Mouse (Mus musculus) spleen, postnatal 36 days (tissue): ENCODE measurements around the gene Slc26a8.
"Not testable (repeated sequence)": the region's sequence is repeated elsewhere in the genome, so short reads cannot be mapped to it uniquely, and the experiment has no call there.

Experiments used
- DNase-seq, 2 experiments: peaks; one replicate each; pipeline ENCODE4 v3.0.0; 2022; ENCODE audit warnings: low spot score in 2 of 2, mixed read lengths in 1 of 2

The Slc26a8 gene

DNA sequence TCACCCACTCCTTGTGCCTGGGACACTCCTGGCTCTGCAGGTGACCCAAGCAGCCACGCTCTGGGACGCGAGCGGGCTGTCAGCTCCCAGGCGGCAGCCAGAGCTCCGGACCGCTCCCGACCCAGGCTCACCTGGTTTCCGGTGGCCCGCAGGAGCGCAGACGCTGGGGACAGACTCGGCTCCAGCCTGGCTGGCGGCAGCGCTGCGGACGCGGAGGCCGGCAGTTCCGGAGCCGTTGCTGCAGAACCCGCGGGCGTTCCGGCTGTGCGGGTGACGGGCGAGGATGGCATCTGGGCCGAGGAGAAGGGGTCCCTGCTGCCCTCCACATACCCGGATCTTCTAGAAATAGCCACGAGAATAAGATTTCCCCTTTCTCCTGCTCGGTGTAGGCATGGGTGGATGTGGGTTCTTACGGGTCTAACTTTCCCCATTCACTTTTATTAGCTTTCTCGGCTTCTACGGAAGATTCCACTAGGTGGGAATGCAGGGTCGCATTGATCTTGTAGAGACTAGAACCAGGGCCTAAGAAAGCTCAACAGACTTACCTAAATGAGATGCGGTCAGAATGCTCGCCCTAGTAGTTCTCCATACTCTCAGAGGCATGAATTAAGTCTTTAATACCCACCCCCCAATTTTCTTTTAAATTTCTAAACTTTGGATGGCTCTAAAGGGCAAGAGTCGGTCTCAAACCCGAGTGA, at the start of gene Slc26a8:
Gene Slc26a8 (minus strand): TSS at position 648 of the 698 bp plus-strand sequence.
- no peak for DNase-seq

- no peak for DNase-seq
Measured at GRCm38 (mm10) chr17:28739244-28739643, 49.2 kb upstream of the Slc26a8 start.

DNA sequence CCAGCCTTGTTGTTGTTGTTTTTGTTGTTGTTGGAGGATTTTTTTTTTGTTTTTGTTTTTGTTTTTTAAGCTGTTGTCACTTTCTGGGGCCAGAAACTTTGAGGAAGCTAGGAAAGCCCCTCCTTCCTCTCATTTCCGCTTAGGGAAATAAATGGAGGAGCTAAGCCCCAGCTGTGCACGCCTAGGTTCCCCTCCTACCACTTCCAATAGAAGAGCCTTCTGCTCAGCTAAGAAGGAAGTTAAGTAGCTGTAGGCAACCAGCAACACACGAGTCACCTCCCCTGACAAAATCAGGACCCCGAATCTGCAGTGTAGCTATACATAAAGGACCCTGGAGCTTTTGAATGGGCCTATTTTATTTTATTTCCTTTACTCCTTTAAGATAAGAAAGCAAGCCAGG, 47.9 kb upstream of the Slc26a8 start:
- peak in 1 of 2 experiments; percentile 31 for DNase-seq

- DNase-seq = peak in 1 of 2 experiments; percentile 6
Measured at GRCm38 (mm10) chr17:28736486-28736885, 46.5 kb upstream of the Slc26a8 start.

DNA sequence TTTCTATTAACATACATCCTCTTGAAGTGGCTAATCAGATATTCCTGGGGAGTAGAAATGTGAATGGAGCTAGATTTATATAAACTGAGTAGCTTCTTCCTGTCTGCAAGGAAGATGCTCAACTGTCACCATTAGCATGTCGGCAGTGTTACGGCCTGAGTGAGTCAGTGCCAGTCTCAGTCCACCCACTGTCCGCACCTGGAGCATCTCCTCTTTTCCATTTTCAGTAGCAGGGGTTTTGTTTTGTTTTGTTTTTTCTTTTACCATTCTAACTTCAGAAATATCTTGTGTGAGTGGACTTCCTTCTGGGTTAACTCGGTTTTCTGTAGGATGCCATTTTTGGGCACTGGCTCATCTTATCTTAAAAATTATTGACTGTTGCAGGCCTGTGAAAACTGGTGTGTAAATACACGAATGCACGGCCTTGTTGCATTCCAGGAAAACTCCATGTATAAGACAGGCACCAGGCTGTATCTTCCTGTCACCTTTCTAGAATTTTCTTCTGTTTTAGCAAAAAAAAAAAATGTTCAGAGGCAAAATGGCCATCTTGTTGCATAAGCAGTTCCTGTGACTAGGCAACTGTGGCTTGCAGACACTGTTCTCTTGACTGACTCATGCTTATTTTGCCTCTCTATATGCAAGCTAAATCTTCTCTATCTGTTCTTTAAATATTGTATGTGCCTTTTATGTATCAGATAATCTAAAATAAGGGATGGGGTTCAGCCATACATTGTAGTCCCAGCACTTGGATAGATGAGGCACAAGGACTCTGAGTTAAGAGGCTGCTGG, 45.5 kb upstream of the Slc26a8 start:
- DNase-seq = no peak

- not testable (repeated sequence) for DNase-seq
Measured at GRCm38 (mm10) chr17:28727511-28727910, 37.5 kb upstream of the Slc26a8 start.

DNA sequence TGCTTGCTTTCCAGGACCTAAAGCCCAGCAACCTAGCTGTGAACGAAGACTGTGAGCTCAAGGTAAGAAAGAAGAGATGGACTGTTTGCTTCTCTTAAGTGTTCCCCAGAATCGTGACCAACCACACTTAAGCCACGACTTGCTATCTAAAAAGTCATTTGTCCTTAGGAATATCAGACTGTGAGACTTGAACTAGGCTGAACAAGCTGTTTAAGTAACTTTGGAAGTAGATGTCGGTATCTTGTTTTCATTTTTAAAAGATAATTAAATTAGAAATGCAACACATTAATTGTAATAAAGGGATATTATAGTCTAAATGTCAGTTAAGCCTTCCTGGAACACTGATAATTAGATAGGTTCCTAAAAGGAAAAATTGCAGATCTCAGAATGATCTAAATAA, 35.8 kb upstream of the Slc26a8 start, which contains the start of gene AC170998.1:
Gene AC170998.1 (plus strand): TSS at position 301 of the 400 bp plus-strand sequence.
- DNase-seq = no peak

DNA sequence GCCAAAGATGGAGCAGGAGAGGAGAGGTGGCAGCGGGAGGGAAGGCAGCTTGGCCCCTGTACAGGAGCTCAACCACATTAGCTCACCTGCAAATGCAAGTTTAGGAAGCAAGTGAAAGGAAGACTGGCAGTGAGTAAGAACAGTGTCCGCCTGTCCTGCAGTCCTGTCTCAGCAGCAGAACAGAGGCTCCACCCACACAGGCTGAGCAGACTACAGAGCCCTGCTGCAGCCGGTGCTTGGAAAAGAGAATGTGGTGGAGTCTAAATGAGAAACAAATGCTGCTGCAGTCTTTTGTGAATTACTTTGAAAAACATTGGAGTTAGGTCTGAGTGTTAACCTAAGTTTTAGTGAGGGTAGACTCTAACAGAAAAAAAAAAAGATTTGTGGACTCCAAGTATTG, 27.5 kb upstream of the Slc26a8 start:
- DNase-seq = no peak

- DNase-seq = no peak
Measured at GRCm38 (mm10) chr17:28715832-28716548, 26.0 kb upstream of the Slc26a8 start.

DNA sequence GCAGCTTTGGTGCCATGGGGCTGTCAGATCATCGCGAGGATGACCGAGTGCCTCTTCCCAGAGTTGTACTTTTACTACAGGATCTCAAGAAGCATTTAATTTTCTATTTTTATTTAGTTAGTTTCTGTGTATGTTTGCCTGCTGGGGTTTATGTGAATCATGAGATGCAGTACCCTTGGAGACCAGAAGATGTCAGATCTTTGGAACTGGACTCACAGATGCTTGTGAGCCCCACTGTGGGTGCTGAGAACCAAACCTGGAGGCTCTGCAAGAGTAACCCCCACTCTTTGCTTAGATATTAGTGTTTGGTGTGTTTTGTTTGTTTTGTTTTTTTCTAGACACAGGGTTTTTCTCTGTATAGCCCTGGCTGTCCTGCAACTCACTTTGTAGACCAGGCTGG, 24.0 kb upstream of the Slc26a8 start:
- no peak for DNase-seq

DNA sequence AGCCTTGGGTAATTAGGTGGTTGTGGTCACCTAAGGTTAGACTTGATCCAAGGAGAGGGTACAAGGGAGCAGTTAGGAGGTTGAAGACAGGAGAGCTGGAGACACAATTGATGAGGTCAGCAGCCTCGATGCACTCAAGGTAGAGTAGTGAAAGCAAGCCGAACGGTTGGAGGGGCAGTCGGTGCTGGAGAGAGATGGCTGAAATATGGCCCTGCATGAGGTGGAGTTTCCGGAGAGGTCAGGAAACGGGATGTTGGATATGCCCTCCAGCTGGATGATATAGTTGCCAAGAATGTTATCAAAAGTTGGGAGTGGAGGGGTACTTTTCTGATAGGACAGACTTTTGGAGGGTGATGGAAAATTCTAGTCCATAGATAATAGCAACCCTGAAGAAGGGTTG, 22.3 kb upstream of the Slc26a8 start:
- no peak for DNase-seq

DNA sequence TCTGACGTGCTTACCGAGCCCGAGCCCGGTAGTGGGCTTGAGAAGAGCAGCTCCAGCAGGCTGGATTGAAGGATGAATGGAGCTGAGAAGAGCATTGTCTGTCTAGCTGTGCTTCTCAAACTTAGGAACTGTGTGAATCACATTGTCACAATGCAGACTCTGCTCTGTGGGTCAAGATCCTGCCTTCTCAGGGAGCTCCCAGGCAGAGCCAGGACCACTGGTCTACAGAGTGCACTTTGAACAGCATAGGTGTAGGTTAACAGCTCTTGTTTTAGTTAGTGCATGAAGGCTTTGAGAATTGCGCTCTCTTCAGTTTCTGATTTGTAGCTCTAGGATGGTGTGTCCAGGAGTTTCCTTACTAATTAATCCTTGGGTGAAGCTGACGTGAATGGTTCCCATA, 21.2 kb upstream of the Slc26a8 start:
- no peak for DNase-seq

- no peak for DNase-seq
Measured at GRCm38 (mm10) chr17:28710291-28710688, 20.3 kb upstream of the Slc26a8 start.

DNA sequence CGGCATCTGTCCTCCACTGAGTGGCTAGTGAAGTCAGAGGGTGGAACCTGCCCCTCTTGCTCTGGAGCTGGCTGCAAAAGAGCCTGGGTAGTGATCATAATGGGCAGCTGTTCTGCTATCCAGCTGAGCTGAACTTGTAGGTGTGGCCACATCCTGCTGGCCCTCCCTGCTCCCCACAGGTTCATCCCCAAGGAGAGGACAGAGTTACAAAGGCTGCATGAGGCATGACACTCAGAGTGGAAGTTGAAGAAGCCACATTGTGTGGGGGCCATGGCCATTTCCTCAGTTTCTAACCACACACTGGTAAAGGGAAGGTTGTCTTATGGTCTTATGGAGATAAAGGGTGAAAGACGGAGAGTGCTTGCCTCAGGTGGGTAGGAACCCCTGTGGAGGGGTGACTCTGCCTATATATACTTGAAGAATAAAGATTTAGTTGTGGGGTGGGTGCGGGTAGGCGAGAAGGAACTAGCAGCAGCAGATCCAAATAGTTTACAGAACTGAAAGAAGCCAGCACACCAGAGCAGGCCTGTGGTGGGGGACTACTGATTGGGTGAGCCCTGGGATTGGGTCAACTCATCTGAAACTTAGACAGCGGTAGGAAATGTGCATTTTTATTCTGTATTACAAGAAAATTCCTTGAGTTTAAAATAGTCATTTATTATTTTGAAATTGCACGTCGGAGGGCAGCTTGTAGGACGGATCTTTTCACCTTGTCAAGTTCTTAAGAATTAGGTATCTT, 19.7 kb upstream of the Slc26a8 start:
- peak; percentile 18 to 31 for DNase-seq

DNA sequence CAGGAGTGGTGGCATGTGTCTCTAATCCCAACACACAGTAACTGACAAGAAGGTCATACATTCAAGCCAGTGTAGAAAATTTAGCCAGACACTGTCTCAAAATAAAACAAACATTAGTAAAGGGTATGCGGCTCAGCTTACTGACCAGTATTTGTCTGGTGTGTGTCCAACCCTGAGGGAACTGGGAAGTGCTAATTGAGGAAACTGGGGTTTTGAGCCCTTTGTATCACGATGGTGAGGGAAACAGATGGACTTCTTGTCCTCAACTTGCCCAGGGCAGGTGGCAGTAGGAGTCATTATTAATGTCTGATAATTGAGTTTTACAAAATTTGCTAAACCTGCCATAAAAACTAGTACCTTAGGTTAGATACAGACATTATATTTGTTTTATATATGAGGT, 19.0 kb upstream of the Slc26a8 start:
- DNase-seq = no peak

- DNase-seq = no peak
Measured at GRCm38 (mm10) chr17:28707816-28708215, 17.8 kb upstream of the Slc26a8 start.

- DNase-seq = no peak
Measured at GRCm38 (mm10) chr17:28707136-28707627, 17.1 kb upstream of the Slc26a8 start.

GRCm38 (mm10) chr17:28706697-28707096, 16.7 kb upstream of the Slc26a8 start:
- no peak for DNase-seq

- no peak for DNase-seq
Measured at GRCm38 (mm10) chr17:28702646-28703045, 12.6 kb upstream of the Slc26a8 start.

DNA sequence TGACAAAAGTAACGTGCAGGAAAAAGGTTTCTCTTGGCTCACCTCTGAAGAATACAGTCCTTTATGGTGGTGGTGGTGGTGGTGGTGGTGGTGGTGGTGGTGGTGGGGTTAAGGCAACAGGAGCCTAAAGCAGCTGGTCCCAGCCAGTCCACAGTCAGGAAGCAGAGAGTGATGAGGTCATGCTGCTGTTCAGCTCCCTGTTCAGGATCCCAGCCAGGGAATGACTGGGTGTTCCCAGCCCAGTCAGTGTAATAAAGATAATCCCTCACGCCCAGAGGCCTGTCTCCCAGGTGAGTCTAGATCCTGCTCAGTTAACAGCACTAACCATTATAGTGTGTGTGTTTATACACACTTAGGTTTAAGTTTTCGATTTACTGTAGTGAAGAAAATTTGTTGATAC, 11.7 kb upstream of the Slc26a8 start:
- DNase-seq = no peak

DNA sequence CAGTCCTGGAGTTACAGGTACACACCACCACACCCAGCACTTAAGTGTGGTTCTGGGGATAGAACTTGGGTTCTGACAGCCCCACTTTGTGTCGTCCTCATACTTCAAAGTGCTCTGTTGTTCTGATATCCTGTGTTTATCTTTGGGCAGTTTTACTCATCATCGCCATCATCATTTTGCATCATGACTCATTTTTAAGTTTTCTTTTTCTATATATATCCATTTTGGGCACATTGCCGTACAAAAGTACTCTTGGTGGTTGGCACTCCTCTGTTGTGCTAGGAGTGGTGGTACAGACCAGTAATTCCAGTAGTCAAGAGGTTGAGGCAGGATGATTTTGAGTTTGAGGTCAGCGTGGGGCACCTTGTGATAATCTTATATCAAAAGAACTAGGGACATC, 11.1 kb upstream of the Slc26a8 start:
- no peak for DNase-seq

GRCm38 (mm10) chr17:28699789-28700188, 9.8 kb upstream of the Slc26a8 start:
- no peak for DNase-seq
